In genomic region chr13:3547410-3547809, GRCm38 (mm10) we compare ENCODE assay signal across 14 mouse cellular contexts. TPM values are rescaled to one million over a fixed set of nuclear protein-coding genes. Genes with fewer than 3 reads are reported as not detected.
DNase-seq lines count a peak whose midpoint lies in the region; ATAC-seq and TF ChIP-seq lines count a peak whose summit lies in the region.
"Had no signal": no experiment of that assay in that cellular context is flagged by ENCODE, and none has a peak within 500 bp of the region (broad histone marks: within the 10 kb centered on the region; RNA-seq: fewer than 3 reads in every experiment).

No protein-coding gene starts in this region.

- no peak overlapping the region for H3K4me2 ChIP-seq in heart, embryonic 11.5 days
- H3K4me2 ChIP-seq in stomach, postnatal 0 days (replicated peaks; ENCODE audit: low read depth) = no peak overlapping the region
- H3K4me2 ChIP-seq: lung, embryonic 15.5 days had no signal

- peaks cover 11% of the 10 kb centered on the region for H3K4me1 ChIP-seq in heart, embryonic 11.5 days (ENCODE audit: control insufficient read depth, insufficient read depth, low read length)
- 0 out of 2 replicates have a peak, but pooled peaks cover 3% of the 10 kb centered on the region for H3K4me1 ChIP-seq in stomach, postnatal 0 days (replicated peaks; ENCODE audit: control insufficient read depth, insufficient read depth)

- DNase-seq in heart, adult 8-10 months (ENCODE audit: low spot score) = peak; percentile 48
- DNase-seq in cerebellum, postnatal 10 days = peak; percentile 26 to 46
- DNase-seq in gastrocnemius, postnatal 14 days = peak; percentile 60
- no peak for DNase-seq in stomach, postnatal 0 days (ENCODE audit: low spot score)
- no peak for DNase-seq in left cerebral cortex, postnatal 14 days (ENCODE audit: low spot score in 2 of 2)
- DNase-seq in right cerebral cortex, adult 18-20 months = no peak
- DNase-seq in yolk sac, embryonic 10.5 days (ENCODE audit: low spot score) = no peak
- DNase-seq: kidney, adult 9 months; retina, postnatal 1 day; thymus, adult 18-20 months had no signal

- no peak for TF ChIP-seq EP300 in stomach, postnatal 0 days (optimal IDR thresholded peaks at IDR 0.05)

- intact Hi-C loops in gastrocnemius, postnatal 14 days (cut with DNase I; ENCODE audit: low total_unique reads) = no loop called here
- intact Hi-C loops in left cerebral cortex, postnatal 14 days (cut with DNase I) = no loop called here

- ATAC-seq in heart, embryonic 11.5 days (replicated peaks; ENCODE audit: insufficient number of reproducible peaks, low FRiP score, low TSS enrichment) = no peak
- no peak for ATAC-seq in stomach, postnatal 0 days (ENCODE audit: low FRiP score, low TSS enrichment)
- ATAC-seq: CD4-positive, CD25-positive, alpha-beta regulatory T cell, adult 4 months; hindbrain, postnatal 0 days had no signal

- no peak overlapping the region for H3K4me3 ChIP-seq in heart, embryonic 11.5 days (ENCODE audit: low read depth, low read length)
- H3K4me3 ChIP-seq in stomach, postnatal 0 days (ENCODE audit: low read depth, low read length) = no peak overlapping the region
- H3K4me3 ChIP-seq: lung, embryonic 15.5 days had no signal

- no peaks in the 10 kb centered on the region for H3K27me3 ChIP-seq in heart, embryonic 11.5 days (ENCODE audit: control insufficient read depth, insufficient read depth, low read length)
- H3K27me3 ChIP-seq in stomach, postnatal 0 days (ENCODE audit: control insufficient read depth, insufficient read depth, low read length) = no peaks in the 10 kb centered on the region
- H3K27me3 ChIP-seq: lung, embryonic 15.5 days had no signal

- no peaks in the 10 kb centered on the region for H3K9me3 ChIP-seq in heart, embryonic 11.5 days (replicated peaks; ENCODE audit: control insufficient read depth, low read length)
- H3K9me3 ChIP-seq in stomach, postnatal 0 days (ENCODE audit: control insufficient read depth, low read length) = no peaks in the 10 kb centered on the region
- H3K9me3 ChIP-seq: lung, embryonic 15.5 days had no signal

- no peak overlapping the region for H3K9ac ChIP-seq in heart, embryonic 11.5 days (ENCODE audit: low read depth, low read length)
- H3K9ac ChIP-seq in stomach, postnatal 0 days (ENCODE audit: low read length) = no peak overlapping the region
- H3K9ac ChIP-seq: lung, embryonic 15.5 days had no signal

- 0 out of 2 replicates have a peak, but pooled peaks cover 2% of the 10 kb centered on the region for H3K36me3 ChIP-seq in heart, embryonic 11.5 days (ENCODE audit: control insufficient read depth, insufficient read depth, low read length)
- H3K36me3 ChIP-seq in stomach, postnatal 0 days (ENCODE audit: control insufficient read depth, insufficient read depth, low read length) = no peaks in the 10 kb centered on the region

- H3K27ac ChIP-seq in heart, embryonic 11.5 days (ENCODE audit: low read depth, low read length) = no peak overlapping the region
- H3K27ac ChIP-seq in stomach, postnatal 0 days (replicated peaks) = 0 out of 2 replicates have a peak overlapping the region, but pooled peaks have one; percentile 40
- H3K27ac ChIP-seq: hindbrain, postnatal 0 days; lung, embryonic 15.5 days had no signal

- TF ChIP-seq CTCF in stomach, postnatal 0 days (IDR thresholded peaks at IDR 0.05; ENCODE audit: low read depth) = no peak

- 91% methylated on average over 3 of the region's 3 CpGs for WGBS in heart, embryonic 11.5 days (ENCODE audit: insufficient replicate concordance)
- WGBS in stomach, postnatal 0 days = 64% methylated on average over 3 of the region's 3 CpGs

RNA-seq across cellular contexts. Expression of gene Gdi2, which starts 9.5 kb away (rescaled TPM):
- total RNA-seq in heart, adult 8-10 months (2022) = 100 to 1,000 TPM; 235 to 261 (median 251) TPM
- 370 and 406 TPM in 2 replicates for polyA plus RNA-seq in heart, embryonic 11.5 days (2014; fragmentation: Nextera tagmentation; extraction: Ambion mirVana)
- total RNA-seq in gastrocnemius, postnatal 14 days (2021) = 100 to 1,000 TPM; 164 to 171 TPM
- 338 and 359 TPM in 2 replicates for polyA plus RNA-seq in stomach, postnatal 0 days (2015; fragmentation: Nextera tagmentation; extraction: Ambion mirVana)
- 100 to 1,000 TPM; 299 to 307 TPM for total RNA-seq in left cerebral cortex, postnatal 14 days (2021)

Comparison
In these comparisons a context has a peak if more than half of its experiments do, and no peak if none do; other contexts are left out.
1. DNase-seq: peak in heart, adult 8-10 months (single experiment), cerebellum, postnatal 10 days (2 of 2) and gastrocnemius, postnatal 14 days (single experiment); none in stomach, postnatal 0 days (single experiment), left cerebral cortex, postnatal 14 days (0 of 2), right cerebral cortex, adult 18-20 months (single experiment) and yolk sac, embryonic 10.5 days (single experiment).